Mouse (Mus musculus): Measurements from ENCODE around the gene Oaf.

- TF ChIP-seq CHD2 (IDR thresholded peaks at IDR 0.05; ENCODE audit: low read depth, low read length) = no peak
- no peak for TF ChIP-seq MAFK (IDR thresholded peaks at IDR 0.05; ENCODE audit: insufficient read depth, low read depth, low read length)
- TF ChIP-seq ZNF384 (IDR thresholded peaks at IDR 0.05; ENCODE audit: low read depth, low read length) = no peak
Observed at GRCm38 (mm10) chr9:43221643-43222428, 17.9 kb downstream of the Oaf start.
